Mouse (Mus musculus) cerebellum, postnatal 4 days (tissue): ENCODE measurements around the gene Prm1.

Source experiments
- DNase-seq, 2 experiments: peaks; one replicate each; pipeline ENCODE4 v3.0.0; 2022; ENCODE audit warnings: low spot score in 2 of 2, mixed read lengths in 1 of 2

The Prm1 gene

DNA sequence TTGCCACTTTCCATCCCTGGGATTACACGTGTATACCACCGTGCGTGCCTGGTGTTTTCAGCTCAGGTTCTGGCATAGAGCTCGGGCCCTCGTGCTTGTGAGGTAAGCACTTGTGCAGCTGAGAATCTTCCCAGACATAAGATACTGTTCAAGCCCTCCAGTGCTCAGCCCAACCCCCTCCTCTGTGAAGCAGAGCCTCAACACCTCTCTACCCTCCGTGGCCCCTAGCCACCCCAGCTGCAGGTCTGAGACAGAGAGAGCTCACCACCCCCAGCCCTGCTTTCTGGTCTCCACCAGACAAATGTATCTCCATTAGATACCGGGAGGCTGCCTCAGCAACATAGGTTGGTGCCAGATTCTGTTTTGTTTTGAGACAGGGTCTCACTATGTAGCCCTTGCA, 56.4 kb downstream of the Prm1 start:
- no peak for DNase-seq
